Mouse (Mus musculus) layer of hippocampus, adult 9-11 months (tissue): Measurements from ENCODE around the gene Apol6.
A peak's percentile ranks its signal among the peaks of the same experiment; 100 is the strongest.

Experiments
- DNase-seq: peaks from one replicate; pipeline ENCODE4 v3.0.0; 2022

The Apol6 gene

GRCm38 (mm10) chr15:77044597-77045320 lies at the start of gene Apol6:
Apol6 (plus strand) TSS chr15:77044729.
- no peak for DNase-seq

- no peak for DNase-seq
These were observed 46.5 kb upstream of the Apol6 start for GRCm38 (mm10) chr15:76998048-76998447.

- peak; percentile 38 for DNase-seq
These were observed 45.5 kb upstream of the Apol6 start for GRCm38 (mm10) chr15:76998878-76999588.

GRCm38 (mm10) chr15:77003173-77003867 lies 41.2 kb upstream of the Apol6 start:
- DNase-seq = no peak

- peak; percentile 20 for DNase-seq
These were observed 40.7 kb upstream of the Apol6 start for GRCm38 (mm10) chr15:77003868-77004215.

- no peak for DNase-seq
These were observed 35.7 kb upstream of the Apol6 start for GRCm38 (mm10) chr15:77008851-77009250.

GRCm38 (mm10) chr15:77013753-77014241 lies 30.7 kb upstream of the Apol6 start:
- DNase-seq = no peak

- no peak for DNase-seq
These were observed 30.1 kb upstream of the Apol6 start for GRCm38 (mm10) chr15:77014431-77014830.

GRCm38 (mm10) chr15:77014985-77015384 lies 29.5 kb upstream of the Apol6 start:
- DNase-seq = no peak

- no peak for DNase-seq
These were observed 28.0 kb upstream of the Apol6 start for GRCm38 (mm10) chr15:77016509-77016908.

- DNase-seq = no peak
These were observed 26.6 kb upstream of the Apol6 start for GRCm38 (mm10) chr15:77017897-77018296.

- no peak for DNase-seq
These were observed 25.7 kb upstream of the Apol6 start for GRCm38 (mm10) chr15:77018740-77019340.

- no peak for DNase-seq
These were observed 25.0 kb upstream of the Apol6 start for GRCm38 (mm10) chr15:77019533-77019932.

GRCm38 (mm10) chr15:77020136-77020535 lies 24.4 kb upstream of the Apol6 start:
- DNase-seq = no peak

- DNase-seq = no peak
These were observed 23.5 kb upstream of the Apol6 start for GRCm38 (mm10) chr15:77021056-77021455.

- no peak for DNase-seq
These were observed 22.7 kb upstream of the Apol6 start for GRCm38 (mm10) chr15:77021851-77022250.

GRCm38 (mm10) chr15:77022401-77022957 lies 22.1 kb upstream of the Apol6 start:
- no peak for DNase-seq

GRCm38 (mm10) chr15:77025884-77026583 lies 18.5 kb upstream of the Apol6 start:
- no peak for DNase-seq

GRCm38 (mm10) chr15:77027117-77027516 lies 17.4 kb upstream of the Apol6 start:
- no peak for DNase-seq

- DNase-seq = no peak
These were observed 16.9 kb upstream of the Apol6 start for GRCm38 (mm10) chr15:77027675-77028074.

- peak; percentile 28 for DNase-seq
These were observed 15.1 kb upstream of the Apol6 start for GRCm38 (mm10) chr15:77029331-77029991.

GRCm38 (mm10) chr15:77031271-77031670 lies 13.3 kb upstream of the Apol6 start:
- no peak for DNase-seq
